Mouse (Mus musculus) MEL (cell line): ENCODE data around the gene Umad1. TPM values are rescaled to one million over a fixed set of nuclear protein-coding genes. Genes with fewer than 3 reads are reported as not detected.

Source experiments
- DNase-seq: peaks from one replicate; pipeline ENCODE4 v3.0.0; 2011; ENCODE audit warnings: low read depth, low spot score
- H3K27ac ChIP-seq: 2 replicates; pipeline ENCODE4 v1.5.1; 2012; ENCODE audit warnings: low read depth, mild to moderate bottlenecking, control low read depth, low read length, moderate library complexity; ENCODE audit not compliant: control insufficient read depth
- H3K27me3 ChIP-seq, 2 experiments: fragments of 150-350 bp in 1 of 2; sonication (generic) in 1 of 2; 2 replicates each; pipeline ENCODE4 v1.6.1; 2012; ENCODE audit warnings: low read length in 2 of 2, mild to moderate bottlenecking in 2 of 2, improper control_type of control experiment in 1 of 2, moderate library complexity in 1 of 2; ENCODE audit not compliant: insufficient read depth in 2 of 2, control insufficient read depth in 1 of 2
- H3K36me3 ChIP-seq, 2 experiments: 2 replicates each; pipeline ENCODE4 v1.6.1; 2012 to 2014; ENCODE audit warnings: low read length in 2 of 2, improper control_type of control experiment in 1 of 2, inconsistent platforms in 1 of 2, mild to moderate bottlenecking in 1 of 2; ENCODE audit not compliant: insufficient read depth in 2 of 2, control insufficient read depth in 1 of 2
- H3K4me1 ChIP-seq, 2 experiments: fragments of 150-350 bp in 1 of 2; sonication (generic) in 1 of 2; 2 replicates each; pipeline ENCODE4 v1.6.1; 2012; ENCODE audit warnings: low read length in 2 of 2, improper control_type of control experiment in 1 of 2, mild to moderate bottlenecking in 1 of 2; ENCODE audit not compliant: insufficient read depth in 2 of 2, control insufficient read depth in 1 of 2
- H3K4me3 ChIP-seq, 2 experiments: fragments of 150-350 bp in 1 of 2; sonication (generic) in 1 of 2; 2 replicates each; pipeline ENCODE4 v1.5.1; 2012; ENCODE audit warnings: low read depth in 2 of 2, low read length in 2 of 2, mild to moderate bottlenecking in 2 of 2, moderate library complexity in 2 of 2, control low read depth in 1 of 2, improper control_type of control experiment in 1 of 2; ENCODE audit not compliant: control insufficient read depth in 1 of 2, insufficient read depth in 1 of 2
- H3K79me2 ChIP-seq: 2 replicates; pipeline ENCODE4 v1.6.1; 2012; ENCODE audit warnings: mild to moderate bottlenecking, low read length, moderate library complexity; ENCODE audit not compliant: control insufficient read depth, poor library complexity, insufficient read depth
- H3K9ac ChIP-seq: 2 replicates; pipeline ENCODE4 v1.6.1; 2012; ENCODE audit warnings: low read depth, mild to moderate bottlenecking, control low read depth, low read length, moderate library complexity; ENCODE audit not compliant: control insufficient read depth, poor library complexity, severe bottlenecking
- H3K9me3 ChIP-seq: fragments of 150-350 bp; sonication (generic); replicated peaks from 2 replicates; pipeline ENCODE4 v1.6.1; 2012; ENCODE audit warnings: mild to moderate bottlenecking, low read length, improper control_type of control experiment, moderate library complexity; ENCODE audit not compliant: insufficient read depth
- BHLHE40 ChIP-seq: IDR thresholded peaks from 2 replicates; pipeline ENCODE4 v1.6.1; 2012; ENCODE audit warnings: low read depth, mild to moderate bottlenecking, inconsistent platforms, low read length, improper control_type of control experiment, borderline replicate concordance
- CHD1 ChIP-seq: IDR thresholded peaks from 2 replicates; pipeline ENCODE4 v1.6.1; 2012; ENCODE audit warnings: low read depth, mild to moderate bottlenecking, inconsistent platforms, low read length, improper control_type of control experiment
- CHD2 ChIP-seq: IDR thresholded peaks from 2 replicates; pipeline ENCODE4 v1.6.1; 2011; ENCODE audit warnings: low read length, improper control_type of control experiment
- CTCF ChIP-seq, 3 experiments: IDR thresholded peaks in 2 of 3; conservative IDR thresholded peaks in 1 of 3; 2 replicates each; pipeline ENCODE4 v1.5.1; 2011 to 2012; ENCODE audit warnings: low read length in 3 of 3, low read depth in 2 of 3, mild to moderate bottlenecking in 2 of 3, improper control_type of control experiment in 1 of 3, inconsistent platforms in 1 of 3, mixed read lengths in 1 of 3, moderate library complexity in 1 of 3; ENCODE audit not compliant: control insufficient read depth in 1 of 3, insufficient read depth in 1 of 3, poor library complexity in 1 of 3, severe bottlenecking in 1 of 3
- ELF1 ChIP-seq: IDR thresholded peaks from 2 replicates; pipeline ENCODE4 v1.6.1; 2014; ENCODE audit warnings: low read depth, mild to moderate bottlenecking, inconsistent platforms, low read length, improper control_type of control experiment, moderate library complexity
- EP300 ChIP-seq, 2 experiments: IDR thresholded peaks; 2 replicates each; pipeline ENCODE4 v1.6.1; 2011; ENCODE audit warnings: improper control_type of control experiment in 2 of 2, low read length in 2 of 2, low read depth in 1 of 2, mild to moderate bottlenecking in 1 of 2
- GABPA ChIP-seq: IDR thresholded peaks from 2 replicates; pipeline ENCODE4 v1.6.1; 2012; ENCODE audit warnings: low read depth, mild to moderate bottlenecking, inconsistent platforms, low read length, improper control_type of control experiment, moderate library complexity
- HCFC1 ChIP-seq: IDR thresholded peaks from 2 replicates; pipeline ENCODE4 v1.6.1; 2012; ENCODE audit warnings: low read depth, mild to moderate bottlenecking, inconsistent platforms, low read length, improper control_type of control experiment, moderate library complexity
- MAFK ChIP-seq: IDR thresholded peaks from 2 replicates; pipeline ENCODE4 v1.6.1; 2011; ENCODE audit warnings: low read depth, mild to moderate bottlenecking, low read length, improper control_type of control experiment, borderline replicate concordance
- MAX ChIP-seq: IDR thresholded peaks from 2 replicates; pipeline ENCODE4 v1.6.1; 2011; ENCODE audit warnings: low read length, improper control_type of control experiment
- MXI1 ChIP-seq: IDR thresholded peaks from 2 replicates; pipeline ENCODE4 v1.6.1; 2011; ENCODE audit warnings: mild to moderate bottlenecking, low read depth, low read length, improper control_type of control experiment
- MYB ChIP-seq: IDR thresholded peaks from 2 replicates; pipeline ENCODE4 v1.6.1; 2011; ENCODE audit warnings: mild to moderate bottlenecking, low read depth, low read length, improper control_type of control experiment
- NRF1 ChIP-seq: IDR thresholded peaks from 2 replicates; pipeline ENCODE4 v1.6.1; 2014; ENCODE audit warnings: low read depth, mild to moderate bottlenecking, inconsistent platforms, low read length, improper control_type of control experiment, moderate library complexity; ENCODE audit not compliant: poor library complexity, insufficient read depth, severe bottlenecking
- POLR2A ChIP-seq, 2 experiments: IDR thresholded peaks; 2 replicates each; pipeline ENCODE4 v1.6.1; 2011 to 2012; ENCODE audit warnings: low read length in 2 of 2, mild to moderate bottlenecking in 2 of 2, control low read depth in 1 of 2, improper control_type of control experiment in 1 of 2, low read depth in 1 of 2, moderate library complexity in 1 of 2; ENCODE audit not compliant: control insufficient read depth in 1 of 2, insufficient read depth in 1 of 2, poor library complexity in 1 of 2
- RAD21 ChIP-seq: IDR thresholded peaks from 2 replicates; pipeline ENCODE4 v1.6.1; 2011; ENCODE audit warnings: mild to moderate bottlenecking, low read depth, low read length, improper control_type of control experiment
- SIN3A ChIP-seq: IDR thresholded peaks from 2 replicates; pipeline ENCODE4 v1.6.1; 2012; ENCODE audit warnings: low read length, improper control_type of control experiment, inconsistent platforms
- SMC3 ChIP-seq: IDR thresholded peaks from 2 replicates; pipeline ENCODE4 v1.6.1; 2011; ENCODE audit warnings: low read depth, low read length, improper control_type of control experiment
- TAL1 ChIP-seq: IDR thresholded peaks from 2 replicates; pipeline ENCODE4 v1.6.1; 2012; ENCODE audit warnings: mild to moderate bottlenecking, inconsistent platforms, low read length, moderate library complexity, mixed read lengths
- TBP ChIP-seq: IDR thresholded peaks from 2 replicates; pipeline ENCODE4 v1.8.0; 2011; ENCODE audit warnings: low read depth, low read length, improper control_type of control experiment
- UBTF ChIP-seq: IDR thresholded peaks from 2 replicates; pipeline ENCODE4 v1.6.1; 2012; ENCODE audit warnings: low read depth, mild to moderate bottlenecking, inconsistent platforms, low read length, improper control_type of control experiment, moderate library complexity, borderline replicate concordance; ENCODE audit not compliant: insufficient read depth
- USF1 ChIP-seq: IDR thresholded peaks from 2 replicates; pipeline ENCODE4 v1.6.1; 2014; ENCODE audit warnings: low read depth, mild to moderate bottlenecking, inconsistent platforms, low read length, improper control_type of control experiment, moderate library complexity
- ZC3H11A ChIP-seq: IDR thresholded peaks from 2 replicates; pipeline ENCODE4 v1.6.1; 2012; ENCODE audit warnings: low read depth, mild to moderate bottlenecking, inconsistent platforms, low read length, improper control_type of control experiment
- polyA plus RNA-seq, 2 experiments: library from polyadenylated mRNA; stranded (reverse) in 1 of 2; unstranded in 1 of 2; fragments of >175 nt in 1 of 2; fragments of >200 nt in 1 of 2; gene quantifications; 2 replicates each; pipeline versions ENCODE4 v1.2.1 to v1.2.4; 2012; ENCODE audit warnings: low replicate concordance in 2 of 2, low read depth in 1 of 2; ENCODE audit not compliant: insufficient read length in 2 of 2, insufficient read depth in 1 of 2, missing spikeins in 1 of 2
- total RNA-seq: library from RNA; depleted of rRNA; stranded (reverse); fragments of 300-350 nt; gene quantifications from 2 replicates; pipeline ENCODE4 v1.2.3, GENCODE M21; 2012

Gene Umad1
- total and polyA plus RNA-seq, 3 experiments: 5.3 to 9.7 TPM; not detected in 1

DNA sequence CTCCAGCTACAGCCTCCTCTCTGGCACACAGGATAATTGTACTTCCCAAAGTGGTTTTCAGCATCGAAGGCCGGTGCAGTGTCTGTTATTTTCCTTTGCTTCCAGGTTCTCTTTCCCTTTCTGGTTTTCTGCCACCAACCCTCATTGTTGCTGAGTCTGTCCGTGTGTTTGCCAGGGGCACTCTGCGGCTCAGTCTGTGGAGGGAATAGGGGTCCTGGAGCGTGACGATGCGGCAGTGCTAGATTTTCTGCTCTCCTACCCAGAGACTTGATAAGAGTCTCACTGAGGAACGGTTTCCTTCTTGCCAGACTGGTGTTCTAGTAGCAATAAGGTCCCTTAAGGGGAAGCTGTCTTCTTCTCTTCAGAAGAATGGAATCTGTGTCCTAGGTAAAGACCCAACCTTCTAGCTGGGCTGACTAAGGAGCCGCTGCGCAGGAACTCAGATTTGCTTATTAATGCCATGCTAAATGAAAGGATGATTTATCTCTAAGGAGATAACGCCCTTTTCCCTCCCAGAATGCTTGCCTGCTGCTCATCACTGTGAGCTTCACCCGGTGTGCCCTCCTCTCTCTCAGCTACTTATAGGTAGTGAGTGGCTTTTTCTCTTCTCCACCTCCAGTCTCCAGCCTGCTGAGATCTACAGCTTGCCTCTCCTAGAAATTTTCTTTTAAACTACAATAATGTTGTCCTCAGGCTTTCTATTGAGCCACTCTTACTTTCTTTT, 105.1 kb downstream of the Umad1 start:
- H3K27me3 ChIP-seq: no peaks in the 10 kb centered on the region
- no peak for DNase-seq
- TF ChIP-seq CTCF (IDR thresholded peaks at IDR 0.05 in 2 of 3, conservative IDR thresholded peaks at IDR 0.05 in 1 of 3; ENCODE audit: control insufficient read depth in 1 of 3, insufficient read depth in 1 of 3, low read depth in 2 of 3, low read length in 3 of 3, poor library complexity in 1 of 3, severe bottlenecking in 1 of 3) (no peak), NRF1 (no peak), GABPA (no peak), MAFK (no peak), EP300 (IDR thresholded peaks at IDR 0.05; ENCODE audit: low read depth in 1 of 2, low read length in 2 of 2) (no peak), ZC3H11A (no peak), TBP (no peak), CHD2 (no peak)
- no peak overlapping the region for H3K27ac ChIP-seq
- no peaks in the 10 kb centered on the region for H3K79me2 ChIP-seq
- H3K4me1 ChIP-seq: no peaks in the 10 kb centered on the region
- no peak overlapping the region for H3K4me3 ChIP-seq
- H3K9me3 ChIP-seq: no peaks in the 10 kb centered on the region
- no peak overlapping the region for H3K9ac ChIP-seq
- no peaks in the 10 kb centered on the region for H3K36me3 ChIP-seq

DNA sequence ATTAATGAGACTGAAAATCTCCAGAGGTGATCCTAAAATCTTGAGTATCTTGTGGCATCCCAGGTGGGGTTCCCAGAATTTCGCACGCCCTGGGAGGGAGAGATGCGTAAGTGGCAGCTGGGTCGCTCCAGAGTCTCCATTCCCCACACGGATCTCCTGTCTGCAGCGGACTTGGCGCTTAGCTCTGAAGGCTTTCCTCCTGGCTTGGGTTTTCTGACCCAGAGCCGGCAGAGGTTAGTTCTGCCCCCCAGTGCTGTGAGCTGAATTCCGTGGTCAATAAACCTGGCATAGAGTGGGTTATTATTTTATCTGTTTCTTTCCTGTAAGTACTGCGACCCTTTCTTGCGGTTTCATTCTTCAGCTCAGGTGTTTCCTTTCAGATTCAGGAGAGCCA, 105.7 kb downstream of the Umad1 start:
- Histone ChIP-seq H3K9me3 (no peaks in the 10 kb centered on the region), H3K9ac (no peak overlapping the region), H3K36me3 (no peaks in the 10 kb centered on the region), H3K27me3 (no peaks in the 10 kb centered on the region), H3K79me2 (no peaks in the 10 kb centered on the region), H3K4me3 (no peak overlapping the region), H3K27ac (no peak overlapping the region), H3K4me1 (no peaks in the 10 kb centered on the region)
- TF ChIP-seq SMC3 (no peak), EP300 (IDR thresholded peaks at IDR 0.05; ENCODE audit: low read depth in 1 of 2, low read length in 2 of 2) (no peak), MXI1 (no peak), MAX (no peak), USF1 (no peak), CTCF (IDR thresholded peaks at IDR 0.05 in 2 of 3, conservative IDR thresholded peaks at IDR 0.05 in 1 of 3; ENCODE audit: control insufficient read depth in 1 of 3, insufficient read depth in 1 of 3, low read depth in 2 of 3, low read length in 3 of 3, poor library complexity in 1 of 3, severe bottlenecking in 1 of 3) (no peak), HCFC1 (no peak), UBTF (no peak), BHLHE40 (no peak), ELF1 (no peak), CHD1 (no peak), MAFK (no peak), MYB (no peak), TBP (no peak), RAD21 (no peak), TAL1 (no peak), POLR2A (IDR thresholded peaks at IDR 0.05; ENCODE audit: control insufficient read depth in 1 of 2, insufficient read depth in 1 of 2, low read depth in 1 of 2, low read length in 2 of 2, poor library complexity in 1 of 2) (no peak), SIN3A (no peak)
- no peak for DNase-seq
